Mouse (Mus musculus) kidney, embryonic 16.5 days (tissue): ENCODE measurements around the gene Frmd4a. TPM values are rescaled to one million over a fixed set of nuclear protein-coding genes. Genes with fewer than 3 reads are reported as not detected.
A peak's percentile ranks its signal among the peaks of the same experiment; 100 is the strongest.

Experiments used
- ATAC-seq: fragments of 200-750 bp; cut with Nextera tagmentation; 2 replicates; pipeline ENCODE4 v1.8.0; 2017; ENCODE audit warnings: moderate TSS enrichment; ENCODE audit not compliant: low FRiP score, low TSS enrichment
- H3K27ac ChIP-seq: fragments of 300-500 bp; sonication (generic); 2 replicates; pipeline ENCODE4 v1.5.1; 2014; ENCODE audit warnings: low read length
- H3K27me3 ChIP-seq: fragments of 300-500 bp; sonication (generic); 2 replicates; pipeline ENCODE4 v1.6.1; 2014; ENCODE audit warnings: low read length, control low read depth, mixed read lengths; ENCODE audit not compliant: insufficient read depth
- H3K36me3 ChIP-seq: fragments of 300-500 bp; sonication (generic); 2 replicates; pipeline ENCODE4 v1.6.1; 2014; ENCODE audit warnings: low read length, control low read depth, mixed read lengths; ENCODE audit not compliant: insufficient read depth
- H3K4me1 ChIP-seq: fragments of 300-500 bp; sonication (generic); 2 replicates; pipeline ENCODE4 v1.6.1; 2014; ENCODE audit warnings: low read length, control low read depth, mixed read lengths; ENCODE audit not compliant: insufficient read depth
- H3K4me2 ChIP-seq: fragments of 300-500 bp; sonication (generic); replicated peaks from 2 replicates; pipeline ENCODE4 v1.6.1; 2014; ENCODE audit warnings: low read depth, low read length
- H3K4me3 ChIP-seq: fragments of 300-500 bp; sonication (generic); 2 replicates; pipeline ENCODE4 v1.5.1; 2014; ENCODE audit warnings: mild to moderate bottlenecking, low read length
- H3K9ac ChIP-seq: fragments of 300-500 bp; sonication (generic); replicated peaks from 2 replicates; pipeline ENCODE4 v1.6.1; 2014; ENCODE audit warnings: low read length
- H3K9me3 ChIP-seq: fragments of 300-500 bp; sonication (generic); 2 replicates; pipeline ENCODE4 v1.6.1; 2016; ENCODE audit warnings: low read length, control low read depth
- WGBS: fragments of 180-500 bp; shearing (Covaris S2); extraction: QIAGEN DNeasy Blood & Tissue Kit; methylation state at CpG from one replicate; pipeline ENCODE4 v1.1.7; 2014; 5-methylcytosine and 5-hydroxymethylcytosine counted together
- polyA plus RNA-seq: library from polyadenylated mRNA; unstranded; fragments of >200 nt; fragmentation: Nextera tagmentation; extraction: Ambion mirVana; gene quantifications from 2 replicates; pipeline ENCODE4 v1.2.1, GENCODE M21; 2015

The Frmd4a gene
- polyA plus RNA-seq, 1 experiment from 2014 or later, result 31.2 TPM

GRCm38 (mm10) chr2:4119678-4120458 is 102.4 kb downstream of the Frmd4a start:
- no peaks in the 10 kb centered on the region for H3K4me1 ChIP-seq
- H3K27ac ChIP-seq, result no peak overlapping the region
- no peaks in the 10 kb centered on the region for H3K9me3 ChIP-seq
- H3K27me3 ChIP-seq, result no peaks in the 10 kb centered on the region
- ATAC-seq, result no peak
- WGBS, result 35% methylated on average over 9 of the region's 9 CpGs
- no peak overlapping the region for H3K4me3 ChIP-seq
- no peaks in the 10 kb centered on the region for H3K36me3 ChIP-seq
- no peak overlapping the region for H3K9ac ChIP-seq
- H3K4me2 ChIP-seq, result no peak overlapping the region

- H3K36me3 ChIP-seq, result no peaks in the 10 kb centered on the region
Measured at GRCm38 (mm10) chr2:4131216-4131615, 113.7 kb downstream of the Frmd4a start.

GRCm38 (mm10) chr2:4137493-4137892 is 120.0 kb downstream of the Frmd4a start:
- Histone ChIP-seq H3K27me3 (no peaks in the 10 kb centered on the region), H3K4me2 (no peak overlapping the region), H3K27ac (no peak overlapping the region), H3K36me3 (no peaks in the 10 kb centered on the region), H3K4me1 (no peaks in the 10 kb centered on the region), H3K4me3 (no peak overlapping the region), H3K9me3 (no peaks in the 10 kb centered on the region), H3K9ac (no peak overlapping the region)
- ATAC-seq, result no peak
- 87% methylated on average over 3 of the region's 3 CpGs for WGBS

More at GRCm38 (mm10) chr2:4131216-4131615, 113.7 kb downstream of the Frmd4a start:
- H3K27me3 ChIP-seq, result no peaks in the 10 kb centered on the region
- no peaks in the 10 kb centered on the region for H3K9me3 ChIP-seq
- 89% methylated on average over 4 of the region's 4 CpGs for WGBS
- H3K4me3 ChIP-seq, result no peak overlapping the region
- no peak overlapping the region for H3K9ac ChIP-seq
- H3K4me1 ChIP-seq, result no peaks in the 10 kb centered on the region
- no peak for ATAC-seq
- H3K4me2 ChIP-seq, result no peak overlapping the region
- H3K27ac ChIP-seq, result no peak overlapping the region

- no peak for ATAC-seq
- H3K9me3 ChIP-seq, result no peaks in the 10 kb centered on the region
- no peak overlapping the region for H3K9ac ChIP-seq
- H3K4me1 ChIP-seq, result no peaks in the 10 kb centered on the region
- no peak overlapping the region for H3K27ac ChIP-seq
- no peaks in the 10 kb centered on the region for H3K27me3 ChIP-seq
- no peaks in the 10 kb centered on the region for H3K36me3 ChIP-seq
- H3K4me2 ChIP-seq, result no peak overlapping the region
- H3K4me3 ChIP-seq, result no peak overlapping the region
- WGBS, result 37% methylated on average over 4 of the region's 4 CpGs
Measured at GRCm38 (mm10) chr2:4142221-4142950, 124.9 kb downstream of the Frmd4a start.

GRCm38 (mm10) chr2:4144424-4144823 is 126.9 kb downstream of the Frmd4a start:
- H3K27me3 ChIP-seq, result no peaks in the 10 kb centered on the region
- WGBS, result 77% methylated on average over 4 of the region's 4 CpGs

GRCm38 (mm10) chr2:4152521-4153040 is 135.1 kb downstream of the Frmd4a start:
- peaks cover 7% of the 10 kb centered on the region for H3K27me3 ChIP-seq
- H3K4me1 ChIP-seq, result peaks cover 13% of the 10 kb centered on the region
- no peaks in the 10 kb centered on the region for H3K9me3 ChIP-seq
- H3K9ac ChIP-seq, result peak overlapping the region; percentile 31
- H3K27ac ChIP-seq, result no peak overlapping the region
- peak overlapping the region; percentile 68 for H3K4me2 ChIP-seq
- no peaks in the 10 kb centered on the region for H3K36me3 ChIP-seq
- 8% methylated on average over 14 of the region's 14 CpGs for WGBS
- peak overlapping the region; percentile 49 for H3K4me3 ChIP-seq
- ATAC-seq, result no peak

More at GRCm38 (mm10) chr2:4144424-4144823, 126.9 kb downstream of the Frmd4a start:
- no peak overlapping the region for H3K9ac ChIP-seq
- no peaks in the 10 kb centered on the region for H3K36me3 ChIP-seq
- no peaks in the 10 kb centered on the region for H3K4me1 ChIP-seq
- H3K27ac ChIP-seq, result no peak overlapping the region
- no peaks in the 10 kb centered on the region for H3K9me3 ChIP-seq
- H3K4me3 ChIP-seq, result no peak overlapping the region
- no peak overlapping the region for H3K4me2 ChIP-seq
- no peak for ATAC-seq

- Histone ChIP-seq H3K9ac (peak overlapping the region; percentile 31), H3K27ac (no peak overlapping the region), H3K4me2 (peak overlapping the region; percentile 68), H3K36me3 (no peaks in the 10 kb centered on the region), H3K4me1 (peaks cover 13% of the 10 kb centered on the region), H3K27me3 (peaks cover 7% of the 10 kb centered on the region), H3K9me3 (no peaks in the 10 kb centered on the region), H3K4me3 (peak overlapping the region; percentile 49)
- WGBS, result 2% methylated on average over 16 of the region's 16 CpGs
- ATAC-seq, result peak; percentile 47; the same call in 1 of the 2 replicates
Measured at GRCm38 (mm10) chr2:4153131-4153631, 135.7 kb downstream of the Frmd4a start.

- H3K27me3 ChIP-seq, result peaks cover 7% of the 10 kb centered on the region
- 46% methylated on average over 5 of the region's 5 CpGs for WGBS
- no peak overlapping the region for H3K9ac ChIP-seq
- H3K9me3 ChIP-seq, result no peaks in the 10 kb centered on the region
- H3K4me2 ChIP-seq, result peak overlapping the region; percentile 68
- no peak overlapping the region for H3K4me3 ChIP-seq
- no peaks in the 10 kb centered on the region for H3K36me3 ChIP-seq
- H3K4me1 ChIP-seq, result peaks cover 13% of the 10 kb centered on the region
- ATAC-seq, result peak; percentile 37; the same call in 1 of the 2 replicates
- H3K27ac ChIP-seq, result no peak overlapping the region
Measured at GRCm38 (mm10) chr2:4154036-4154653, 136.6 kb downstream of the Frmd4a start.

GRCm38 (mm10) chr2:4154654-4155047 is 137.1 kb downstream of the Frmd4a start:
- no peak for ATAC-seq
- H3K9me3 ChIP-seq, result no peaks in the 10 kb centered on the region
- no peak overlapping the region for H3K4me2 ChIP-seq
- WGBS, result 79% methylated on average over 4 of the region's 4 CpGs
- H3K4me1 ChIP-seq, result peaks cover 13% of the 10 kb centered on the region
- H3K27ac ChIP-seq, result no peak overlapping the region
- H3K27me3 ChIP-seq, result peaks cover 7% of the 10 kb centered on the region
- no peak overlapping the region for H3K4me3 ChIP-seq
- H3K9ac ChIP-seq, result no peak overlapping the region
- H3K36me3 ChIP-seq, result no peaks in the 10 kb centered on the region
